Mouse (Mus musculus) ES-Bruce4 (cell line): ENCODE data around the gene Ttc19. TPM values are rescaled to one million over a fixed set of nuclear protein-coding genes. Genes with fewer than 3 reads are reported as not detected.

Source experiments
- H3K27ac ChIP-seq: 2 replicates; pipeline ENCODE4 v1.5.1; 2012; ENCODE audit warnings: low read length, inconsistent platforms; ENCODE audit not compliant: insufficient read depth
- H3K27me3 ChIP-seq: 2 replicates; pipeline ENCODE4 v1.6.1; 2012; ENCODE audit warnings: mild to moderate bottlenecking, low read length, inconsistent platforms; ENCODE audit not compliant: control insufficient read depth, poor library complexity, insufficient read depth, severe bottlenecking
- H3K36me3 ChIP-seq: 2 replicates; pipeline ENCODE4 v1.6.1; 2012; ENCODE audit warnings: inconsistent platforms, mild to moderate bottlenecking, low read length, moderate library complexity; ENCODE audit not compliant: control insufficient read depth, poor library complexity, insufficient read depth, severe bottlenecking
- H3K4me1 ChIP-seq: one replicate; pipeline ENCODE4 v1.8.1; 2011; ENCODE audit warnings: low read length; ENCODE audit not compliant: control insufficient read depth, insufficient read depth
- H3K4me3 ChIP-seq: 2 replicates; pipeline ENCODE4 v1.5.1; 2011; ENCODE audit warnings: low read depth, mild to moderate bottlenecking, low read length
- H3K9ac ChIP-seq: 2 replicates; pipeline ENCODE4 v1.6.1; 2012; ENCODE audit warnings: low read depth, mild to moderate bottlenecking, inconsistent platforms; ENCODE audit not compliant: poor library complexity, severe bottlenecking
- H3K9me3 ChIP-seq: replicated peaks from 2 replicates; pipeline ENCODE4 v1.6.1; 2012; ENCODE audit warnings: mild to moderate bottlenecking, low read length, inconsistent platforms; ENCODE audit not compliant: control insufficient read depth, poor library complexity, insufficient read depth, severe bottlenecking
- CTCF ChIP-seq: IDR thresholded peaks from one replicate; pipeline ENCODE4 v1.8.1; 2011; ENCODE audit warnings: low read depth, low read length
- EP300 ChIP-seq: IDR thresholded peaks from 2 replicates; pipeline ENCODE4 v1.6.1; 2011; ENCODE audit warnings: low read depth, low read length; ENCODE audit not compliant: insufficient read depth
- POLR2A ChIP-seq: IDR thresholded peaks from one replicate; pipeline ENCODE4 v1.8.1; 2011; ENCODE audit warnings: low read length; ENCODE audit not compliant: insufficient read depth
- polyA plus RNA-seq: library from polyadenylated mRNA; stranded (reverse); fragments of >200 nt; gene quantifications from 2 replicates; pipeline ENCODE4 v1.2.4, GENCODE M21; 2011; ENCODE audit warnings: low read depth; ENCODE audit not compliant: missing spikeins, insufficient read depth, insufficient read length

Gene Ttc19
- polyA plus RNA-seq, 1 experiment = 32.3 TPM

DNA sequence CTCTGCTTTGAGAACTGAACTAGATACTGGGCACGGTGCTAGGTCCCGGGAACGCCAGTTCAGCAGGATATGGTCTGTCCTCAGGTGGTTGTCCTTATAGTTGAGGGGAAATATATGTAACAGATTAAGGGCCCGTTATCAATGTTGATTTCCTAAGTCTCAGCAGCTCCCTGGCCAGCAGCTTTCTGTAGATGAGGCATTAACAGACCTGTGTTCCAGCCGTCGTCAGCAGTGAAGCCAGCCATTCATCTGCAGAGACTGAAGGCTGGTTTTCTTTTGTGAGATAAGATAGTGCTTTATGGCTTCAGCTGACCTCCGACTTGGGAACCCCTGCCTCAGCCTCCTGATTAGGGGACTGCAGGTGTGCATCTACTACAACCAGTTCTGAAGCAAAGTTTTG lies 17.3 kb upstream of the Ttc19 start:
- no peak overlapping the region for H3K27ac ChIP-seq
- no peaks in the 10 kb centered on the region for H3K27me3 ChIP-seq
- no peaks in the 10 kb centered on the region for H3K36me3 ChIP-seq
- TF ChIP-seq POLR2A (no peak), CTCF (no peak)
- H3K4me3 ChIP-seq = no peak overlapping the region
- no peak overlapping the region for H3K9ac ChIP-seq
- H3K4me1 ChIP-seq = no peaks in the 10 kb centered on the region
- no peaks in the 10 kb centered on the region for H3K9me3 ChIP-seq

DNA sequence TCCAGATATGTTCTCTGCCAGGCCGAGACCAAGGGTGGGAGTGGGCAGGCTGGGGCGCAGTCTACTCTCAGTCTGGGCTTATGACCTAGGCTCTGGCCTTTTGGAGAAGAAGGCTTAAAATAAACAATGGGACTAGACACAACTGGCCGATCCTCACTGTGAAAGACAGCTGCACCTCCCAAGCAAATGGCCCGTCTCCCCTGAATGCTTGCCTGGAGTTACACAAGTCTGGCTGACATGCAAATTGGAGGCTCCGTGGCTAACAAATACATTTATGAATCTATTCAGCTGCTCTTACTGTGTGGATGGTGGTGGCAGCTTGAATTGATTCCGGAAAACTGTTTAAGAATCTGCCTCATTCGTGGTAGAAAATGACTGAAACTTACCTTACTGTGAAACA lies 15.6 kb upstream of the Ttc19 start:
- Histone ChIP-seq H3K36me3 (no peaks in the 10 kb centered on the region), H3K27me3 (no peaks in the 10 kb centered on the region), H3K9me3 (no peaks in the 10 kb centered on the region), H3K4me3 (no peak overlapping the region), H3K4me1 (no peaks in the 10 kb centered on the region), H3K27ac (no peak overlapping the region), H3K9ac (no peak overlapping the region)
- TF ChIP-seq CTCF = no peak
- TF ChIP-seq POLR2A = no peak
- no peak for TF ChIP-seq EP300

- Histone ChIP-seq H3K4me1 (no peaks in the 10 kb centered on the region), H3K9me3 (no peaks in the 10 kb centered on the region), H3K4me3 (no peak overlapping the region), H3K27ac (no peak overlapping the region), H3K27me3 (no peaks in the 10 kb centered on the region), H3K36me3 (no peaks in the 10 kb centered on the region), H3K9ac (no peak overlapping the region)
- TF ChIP-seq POLR2A (no peak), CTCF (no peak), EP300 (no peak)
These were observed 14.6 kb upstream of the Ttc19 start for GRCm38 (mm10) chr11:62266466-62267214.

DNA sequence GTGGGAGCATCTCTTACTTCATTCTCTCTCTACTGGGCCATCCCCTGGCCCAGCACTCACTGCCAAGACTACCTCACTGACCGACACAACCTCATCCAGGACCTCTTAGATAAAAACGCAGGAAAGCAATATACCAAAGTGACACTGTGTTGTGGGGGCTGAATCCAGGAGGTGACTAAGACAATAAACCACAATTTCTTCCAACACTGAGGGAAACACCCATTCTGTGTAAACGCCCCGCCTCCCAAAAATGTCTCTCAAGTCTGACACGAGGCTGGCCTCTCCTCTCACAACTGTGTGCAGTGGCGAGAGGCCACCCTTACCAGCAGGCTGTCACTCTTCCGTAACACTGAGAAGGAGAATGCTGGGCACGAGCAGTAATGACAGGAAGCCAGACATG lies 12.9 kb upstream of the Ttc19 start:
- Histone ChIP-seq H3K4me1 (no peaks in the 10 kb centered on the region), H3K4me3 (no peak overlapping the region), H3K27ac (no peak overlapping the region), H3K36me3 (no peaks in the 10 kb centered on the region), H3K9ac (no peak overlapping the region), H3K9me3 (no peaks in the 10 kb centered on the region), H3K27me3 (no peaks in the 10 kb centered on the region)
- no peak for TF ChIP-seq POLR2A
- TF ChIP-seq EP300 = no peak
- no peak for TF ChIP-seq CTCF

- no peaks in the 10 kb centered on the region for H3K27me3 ChIP-seq
- H3K4me3 ChIP-seq = no peak overlapping the region
- TF ChIP-seq POLR2A = no peak
- TF ChIP-seq EP300 = no peak
- no peak for TF ChIP-seq CTCF
- no peak overlapping the region for H3K27ac ChIP-seq
- H3K4me1 ChIP-seq = no peaks in the 10 kb centered on the region
- no peaks in the 10 kb centered on the region for H3K36me3 ChIP-seq
- no peak overlapping the region for H3K9ac ChIP-seq
- no peaks in the 10 kb centered on the region for H3K9me3 ChIP-seq
These were observed 12.2 kb upstream of the Ttc19 start for GRCm38 (mm10) chr11:62269097-62269496.

- no peaks in the 10 kb centered on the region for H3K9me3 ChIP-seq
- no peaks in the 10 kb centered on the region for H3K4me1 ChIP-seq
- H3K9ac ChIP-seq = no peak overlapping the region
- no peak overlapping the region for H3K27ac ChIP-seq
- H3K4me3 ChIP-seq = no peak overlapping the region
- no peaks in the 10 kb centered on the region for H3K36me3 ChIP-seq
- TF ChIP-seq POLR2A = no peak
- no peaks in the 10 kb centered on the region for H3K27me3 ChIP-seq
These were observed 10.4 kb upstream of the Ttc19 start for GRCm38 (mm10) chr11:62270851-62271250.

DNA sequence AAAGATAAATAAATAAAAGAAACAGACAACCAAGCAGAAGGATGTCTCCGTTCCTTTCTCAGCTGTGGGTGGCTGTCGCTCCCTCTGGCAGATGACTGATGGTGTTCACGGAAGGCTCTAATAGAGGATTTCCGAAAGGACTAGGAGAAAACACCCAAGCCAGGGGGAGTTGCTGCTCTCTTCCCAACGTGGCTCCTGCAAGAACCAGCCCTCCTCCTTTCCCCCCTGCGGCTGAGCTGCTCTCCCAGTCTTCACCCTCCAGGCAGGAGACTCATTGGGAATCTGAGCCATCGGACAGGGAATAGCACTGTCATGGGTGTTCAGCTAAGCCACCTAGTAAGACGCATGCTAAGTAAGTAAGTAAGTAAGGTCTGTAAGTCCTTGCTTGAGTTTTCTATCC lies 4.2 kb upstream of the Ttc19 start:
- H3K9me3 ChIP-seq = no peaks in the 10 kb centered on the region
- TF ChIP-seq EP300 = no peak
- TF ChIP-seq POLR2A = no peak
- TF ChIP-seq CTCF = no peak
- no peaks in the 10 kb centered on the region for H3K36me3 ChIP-seq
- H3K4me3 ChIP-seq = no peak overlapping the region
- no peaks in the 10 kb centered on the region for H3K27me3 ChIP-seq
- H3K27ac ChIP-seq = no peak overlapping the region
- H3K9ac ChIP-seq = no peak overlapping the region
- no peaks in the 10 kb centered on the region for H3K4me1 ChIP-seq
